Mouse (Mus musculus): ENCODE measurements around the gene Pim2. TPM values are rescaled to one million over a fixed set of nuclear protein-coding genes. Genes with fewer than 3 reads are reported as not detected.
A peak's percentile ranks its signal among the peaks of the same experiment; 100 is the strongest.

Gene Pim2
- 1 to 10 TPM; 2.1 to 2.8 TPM for total RNA-seq (2021)

DNA sequence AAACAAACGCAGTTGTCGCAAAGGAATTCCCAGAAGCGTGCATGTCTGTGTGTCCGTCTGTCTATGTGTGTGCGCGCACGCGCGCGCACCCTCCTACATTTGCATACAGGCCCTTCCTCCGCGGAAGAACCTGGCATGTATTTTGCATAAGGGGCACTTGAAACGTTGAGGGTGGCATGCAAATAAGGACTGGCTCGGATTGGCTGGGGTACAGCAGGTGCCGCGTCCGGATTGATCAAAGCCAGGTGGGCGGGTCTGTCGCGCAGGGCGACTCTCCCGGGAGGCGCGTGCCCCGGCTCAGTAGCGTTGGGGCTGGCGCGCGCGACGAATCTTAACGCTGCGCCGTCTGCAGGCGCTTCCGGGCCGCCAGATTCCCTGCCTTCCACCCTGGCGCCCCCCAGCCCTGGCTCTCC is at the start of gene Pim2:
Pim2 (plus strand) TSS at position 256 of the 413 bp plus-strand sequence.
- DNase-seq, result peak; percentile 81 to 83
- intact Hi-C loops (cut with DNase I), result no loop called here

- intact Hi-C loops (cut with DNase I), result no loop called here
- DNase-seq, result no peak
Observed at GRCm38 (mm10) chrX:7837146-7837545, 40.9 kb upstream of the Pim2 start.

DNA sequence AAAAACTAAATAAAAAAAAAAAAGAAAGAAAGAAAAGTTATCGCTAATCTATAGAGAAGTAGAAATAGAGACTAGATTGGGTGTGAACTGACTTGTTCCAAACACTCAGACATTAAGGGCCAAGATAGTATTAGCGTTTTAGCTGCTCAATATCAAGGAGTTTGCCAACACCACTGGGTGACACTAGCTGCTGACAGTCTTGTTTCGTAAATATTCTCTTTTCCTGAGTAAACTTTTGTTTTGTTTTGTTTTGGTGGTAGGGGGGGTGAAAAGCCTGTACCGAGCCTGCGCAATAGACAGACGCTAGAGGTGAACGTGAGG is 37.3 kb upstream of the Pim2 start:
- intact Hi-C loops (cut with DNase I), result no loop called here

DNA sequence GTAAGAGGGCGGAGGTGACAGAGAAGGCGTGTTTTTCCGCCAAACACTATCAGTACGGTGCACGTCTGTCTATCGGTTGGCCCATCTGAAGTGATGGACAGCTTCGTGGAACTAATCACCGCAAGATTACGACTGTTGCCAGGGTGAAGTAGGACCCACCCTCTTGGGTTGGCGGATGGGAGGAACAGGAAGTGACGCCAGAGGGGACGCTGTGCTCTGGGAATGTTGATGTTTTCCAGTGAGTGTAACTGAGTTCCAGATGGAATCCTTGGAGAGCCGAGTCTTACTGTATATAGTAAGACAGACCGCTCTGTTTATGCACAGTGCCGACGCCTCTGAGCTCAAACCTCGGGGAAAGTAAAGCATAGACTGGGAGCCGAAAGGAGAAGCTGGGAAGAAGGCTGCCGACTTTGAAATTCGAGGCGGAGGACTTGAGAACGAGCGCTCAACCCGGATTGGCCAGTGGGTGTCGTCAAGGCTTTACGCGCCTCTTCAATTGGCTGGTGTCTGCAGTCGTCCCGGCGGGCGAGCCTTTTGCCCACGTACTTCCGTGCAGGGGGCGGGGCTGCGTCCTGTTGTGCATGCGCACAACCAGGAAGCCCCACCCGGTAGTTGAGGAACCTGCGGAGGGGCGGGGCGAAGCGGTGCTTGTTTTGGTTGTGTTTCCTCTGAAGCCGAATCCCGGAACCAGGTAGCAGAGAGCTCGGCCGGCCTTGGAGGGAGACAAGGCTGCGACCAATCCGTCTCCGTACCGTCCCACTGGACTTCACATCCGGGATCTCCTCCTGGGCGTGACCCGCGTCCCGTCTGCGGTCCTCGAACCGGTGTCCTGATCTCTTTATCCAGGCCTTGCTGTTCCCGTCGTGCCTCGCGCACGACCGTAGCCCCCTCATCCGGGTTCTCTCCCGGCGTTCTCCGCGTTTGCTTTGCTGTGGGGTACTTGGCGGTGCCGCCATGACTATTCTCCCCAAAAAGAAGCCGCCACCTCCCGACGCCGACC is 36.6 kb upstream of the Pim2 start, which contains the start of gene Otud5:
Otud5 (plus strand) TSS at position 202 of the 1,000 bp plus-strand sequence.
- DNase-seq, result peak; percentile 93 to 96
- intact Hi-C loops (cut with DNase I), result no loop called here

More for the DNA sequence above, 37.3 kb upstream of the Pim2 start:
- no peak for DNase-seq

- peak in 1 of 2 experiments; percentile 12 for DNase-seq
- intact Hi-C loops (cut with DNase I), result no loop called here
Observed at GRCm38 (mm10) chrX:7842318-7842717, 35.7 kb upstream of the Pim2 start.

DNA sequence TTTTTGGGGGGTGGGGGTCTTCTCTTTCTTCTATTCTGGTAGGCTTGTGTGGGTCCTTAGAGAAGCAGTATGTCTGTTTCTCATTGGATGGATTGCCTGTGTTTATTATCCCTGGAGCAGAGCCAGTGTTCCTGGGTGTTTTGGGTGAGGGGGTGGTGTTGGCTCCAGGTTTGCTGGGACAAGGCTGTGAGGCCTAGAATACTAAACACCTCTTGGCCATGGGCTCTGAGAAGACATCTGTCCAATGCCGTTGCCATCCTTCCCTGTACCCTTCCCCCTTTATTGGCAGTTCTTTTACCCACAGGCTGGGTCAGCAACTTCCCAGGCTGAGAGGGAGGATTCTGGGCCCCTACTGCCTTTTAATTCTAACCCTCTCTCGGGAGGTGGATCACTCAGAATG is 30.2 kb upstream of the Pim2 start:
- intact Hi-C loops (cut with DNase I), result no loop called here
- no peak for DNase-seq

GRCm38 (mm10) chrX:7854578-7854977 is 23.5 kb upstream of the Pim2 start:
- intact Hi-C loops (cut with DNase I), result no loop called here
- DNase-seq, result peak; percentile 37 to 44

GRCm38 (mm10) chrX:7859191-7859753 is 18.8 kb upstream of the Pim2 start:
- DNase-seq, result no peak
- intact Hi-C loops (cut with DNase I), result no loop called here

- intact Hi-C loops (cut with DNase I), result no loop called here
- no peak for DNase-seq
Observed at GRCm38 (mm10) chrX:7863181-7863580, 14.9 kb upstream of the Pim2 start.

DNA sequence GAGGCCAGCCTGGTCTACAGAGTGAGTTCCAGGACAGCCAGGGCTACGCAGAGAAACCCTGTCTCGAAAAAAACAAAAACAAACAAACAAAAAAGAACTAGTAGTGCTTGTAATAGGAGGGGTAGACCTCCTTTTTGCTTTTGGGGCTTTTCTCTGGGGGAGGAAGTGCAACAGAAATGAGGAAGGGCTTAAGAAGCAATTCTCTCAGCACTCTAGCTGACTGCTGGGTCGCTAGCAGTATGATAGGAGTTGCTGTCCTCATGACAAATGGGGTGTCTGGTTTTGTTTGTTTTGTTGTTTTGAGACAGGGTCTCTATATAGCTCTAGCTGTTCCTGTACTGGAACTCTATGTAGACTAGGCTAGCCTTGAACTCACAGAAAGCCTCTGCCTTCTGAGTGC is 13.5 kb upstream of the Pim2 start:
- no peak for DNase-seq
- intact Hi-C loops (cut with DNase I), result no loop called here

GRCm38 (mm10) chrX:7865343-7865742 is 12.7 kb upstream of the Pim2 start:
- intact Hi-C loops (cut with DNase I), result no loop called here

GRCm38 (mm10) chrX:7865786-7866185 is 12.3 kb upstream of the Pim2 start:
- intact Hi-C loops (cut with DNase I), result no loop called here
- no peak for DNase-seq

More at GRCm38 (mm10) chrX:7865343-7865742, 12.7 kb upstream of the Pim2 start:
- DNase-seq, result no peak

DNA sequence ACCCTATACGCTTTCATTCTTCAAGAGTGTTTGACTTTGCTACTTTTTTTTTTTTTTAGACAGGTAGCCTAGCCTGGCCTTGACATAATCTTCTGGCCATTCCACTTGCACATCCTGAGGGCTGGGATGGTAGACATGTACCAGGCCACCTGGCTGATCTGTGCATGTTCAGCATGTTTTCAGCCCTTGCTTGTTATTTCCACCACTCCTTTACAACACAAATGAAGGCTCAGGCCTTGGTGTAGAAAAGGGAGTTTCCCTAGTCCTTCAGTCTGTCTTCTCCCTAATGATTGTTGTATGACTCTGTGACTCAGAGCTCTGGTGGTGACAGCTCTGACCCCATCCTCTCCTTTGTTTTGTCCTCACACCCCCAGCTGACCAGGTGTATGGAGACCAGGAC is 10.9 kb upstream of the Pim2 start:
- intact Hi-C loops (cut with DNase I), result no loop called here
- DNase-seq, result no peak

GRCm38 (mm10) chrX:7868506-7868905 is 9.6 kb upstream of the Pim2 start:
- DNase-seq, result no peak
- intact Hi-C loops (cut with DNase I), result no loop called here

- DNase-seq, result no peak
- intact Hi-C loops (cut with DNase I), result no loop called here
Observed at GRCm38 (mm10) chrX:7869826-7870225, 8.2 kb upstream of the Pim2 start.

DNA sequence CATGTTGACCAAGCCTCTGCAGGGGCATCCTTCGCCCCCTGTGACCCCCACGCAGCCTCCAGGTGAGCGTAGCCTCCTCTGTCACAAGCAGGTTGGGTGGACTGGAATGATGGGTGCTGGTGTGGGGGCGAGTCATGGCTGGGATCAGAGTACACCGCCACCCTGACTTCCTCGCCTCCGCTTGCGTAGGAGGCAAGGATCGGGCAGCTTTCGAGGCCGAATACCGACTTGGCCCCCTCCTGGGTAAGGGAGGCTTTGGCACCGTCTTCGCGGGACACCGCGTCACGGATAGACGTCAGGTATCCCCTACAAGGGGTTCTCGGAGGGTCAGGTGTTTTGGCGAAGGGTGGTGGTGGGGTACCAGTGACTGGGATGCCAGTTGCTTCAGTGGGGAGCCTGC is 433 bp downstream of the Pim2 start:
- DNase-seq, result peak in 1 of 2 experiments; percentile 8
- intact Hi-C loops (cut with DNase I), result no loop called here

- peak; percentile 54 to 67 for DNase-seq
- intact Hi-C loops (cut with DNase I), result loop anchor here (2.0 kb wide), 1 partner anchor 29 kb away; no protein-coding TSS in a partner anchor
Observed at GRCm38 (mm10) chrX:7879819-7880218, 1.8 kb downstream of the Pim2 start.

- intact Hi-C loops (cut with DNase I), result no loop called here
- peak; percentile 91 to 92 for DNase-seq
Observed at GRCm38 (mm10) chrX:7883841-7884567, 5.9 kb downstream of the Pim2 start, which contains the start of gene Slc35a2. Gene Slc35a2 (plus strand): TSS chrX:7884028.

DNA sequence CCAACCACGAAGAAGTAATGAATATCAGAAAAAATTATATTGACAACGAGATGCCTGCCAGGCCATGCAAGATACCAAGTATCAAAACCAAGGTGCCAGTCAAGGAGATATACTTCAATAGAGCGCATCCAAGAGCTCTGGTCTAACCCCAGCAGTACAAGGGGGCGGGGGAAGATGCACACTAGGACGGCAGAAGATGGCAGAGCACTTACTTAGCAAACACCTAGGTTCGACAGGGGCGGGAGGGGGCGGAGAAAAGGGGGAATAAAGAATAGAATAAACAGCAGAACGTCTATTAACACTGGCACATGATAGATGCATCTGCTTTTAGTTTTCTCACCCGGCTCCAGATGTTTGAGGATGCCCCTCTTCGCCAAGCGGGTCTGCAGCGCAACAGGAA is 20.1 kb downstream of the Pim2 start:
- no peak for DNase-seq
- intact Hi-C loops (cut with DNase I), result no loop called here

GRCm38 (mm10) chrX:7898880-7899874 is 21.1 kb downstream of the Pim2 start, which contains the start of the genes Pqbp1 and Timm17b:
Gene Pqbp1 (minus strand): TSS chrX:7899269.
Gene Timm17b (plus strand): TSS chrX:7899357.
- intact Hi-C loops (cut with DNase I), result no loop called here
- peak; percentile 87 to 91 for DNase-seq
